Mouse (Mus musculus) forebrain, embryonic 16.5 days (tissue): ENCODE results near the gene Atf3. TPM values are rescaled to one million over a fixed set of nuclear protein-coding genes. Genes with fewer than 3 reads are reported as not detected.
A peak's percentile ranks its signal among the peaks of the same experiment; 100 is the strongest.

Experiments used
- ATAC-seq: fragments of 200-750 bp; cut with Nextera tagmentation; 2 replicates; pipeline ENCODE4 v1.8.0; 2017; ENCODE audit warnings: mild to moderate bottlenecking, moderate library complexity
- H3K27ac ChIP-seq: fragments of 300-500 bp; sonication (generic); 2 replicates; pipeline ENCODE4 v1.5.1; 2014; ENCODE audit warnings: low read length, control low read depth
- H3K27me3 ChIP-seq: fragments of 300-500 bp; sonication (generic); replicated peaks from 2 replicates; pipeline ENCODE4 v1.6.1; 2014; ENCODE audit warnings: low read length; ENCODE audit not compliant: control insufficient read depth, insufficient read depth
- H3K36me3 ChIP-seq: fragments of 300-500 bp; sonication (generic); 2 replicates; pipeline ENCODE4 v1.6.1; 2014; ENCODE audit not compliant: control insufficient read depth, insufficient read depth
- H3K4me1 ChIP-seq: fragments of 300-500 bp; sonication (generic); replicated peaks from 2 replicates; pipeline ENCODE4 v1.6.1; 2014; ENCODE audit warnings: low read length; ENCODE audit not compliant: control insufficient read depth, insufficient read depth
- H3K4me2 ChIP-seq: fragments of 300-500 bp; sonication (generic); 2 replicates; pipeline ENCODE4 v1.6.1; 2014; ENCODE audit warnings: mild to moderate bottlenecking, low read length, control low read depth
- H3K4me3 ChIP-seq: fragments of 300-500 bp; sonication (generic); replicated peaks from 2 replicates; pipeline ENCODE4 v1.5.1; 2014; ENCODE audit warnings: mild to moderate bottlenecking, low read length, control low read depth
- H3K9ac ChIP-seq: fragments of 300-500 bp; sonication (generic); replicated peaks from 2 replicates; pipeline ENCODE4 v1.6.1; 2014; ENCODE audit warnings: low read depth, low read length, control low read depth
- H3K9me3 ChIP-seq: fragments of 300-500 bp; sonication (generic); 2 replicates; pipeline ENCODE4 v1.6.1; 2016; ENCODE audit warnings: low read length; ENCODE audit not compliant: control insufficient read depth
- WGBS: fragments of 180-500 bp; shearing (Covaris S2); extraction: QIAGEN DNeasy Blood & Tissue Kit; methylation state at CpG from one replicate; pipeline ENCODE4 v1.1.7; 2014; 5-methylcytosine and 5-hydroxymethylcytosine counted together
- polyA plus RNA-seq: library from polyadenylated mRNA; unstranded; fragments of >200 nt; fragmentation: Nextera tagmentation; extraction: Ambion mirVana; gene quantifications from 2 replicates; pipeline ENCODE4 v1.2.1, GENCODE M21; 2015

The Atf3 gene
- polyA plus RNA-seq, 1 experiment from 2014 or later: 0.95 TPM

GRCm38 (mm10) chr1:191241574-191241973 is 23.7 kb upstream of the Atf3 start:
- Histone ChIP-seq H3K4me3 (no peak overlapping the region), H3K9me3 (peaks cover 3% of the 10 kb centered on the region; the same call in 1 of the 2 replicates), H3K9ac (no peak overlapping the region), H3K4me1 (no peaks in the 10 kb centered on the region), H3K36me3 (no peaks in the 10 kb centered on the region), H3K27me3 (no peaks in the 10 kb centered on the region), H3K4me2 (no peak overlapping the region), H3K27ac (no peak overlapping the region)
- ATAC-seq: no peak
- 90% methylated on average over 1 of the region's 1 CpGs for WGBS

GRCm38 (mm10) chr1:191239602-191240001 is 21.8 kb upstream of the Atf3 start:
- no peak for ATAC-seq
- Histone ChIP-seq H3K27ac (no peak overlapping the region), H3K4me1 (no peaks in the 10 kb centered on the region), H3K9ac (no peak overlapping the region), H3K4me3 (no peak overlapping the region), H3K4me2 (no peak overlapping the region), H3K36me3 (no peaks in the 10 kb centered on the region), H3K9me3 (no peaks in the 10 kb centered on the region), H3K27me3 (no peaks in the 10 kb centered on the region)
- WGBS: 82% methylated on average over 4 of the region's 4 CpGs

- 80% methylated on average over 6 of the region's 6 CpGs for WGBS
- no peaks in the 10 kb centered on the region for H3K9me3 ChIP-seq
- no peaks in the 10 kb centered on the region for H3K4me1 ChIP-seq
- H3K4me3 ChIP-seq: no peak overlapping the region
- H3K36me3 ChIP-seq: no peaks in the 10 kb centered on the region
- H3K27me3 ChIP-seq: no peaks in the 10 kb centered on the region
- ATAC-seq: no peak
- H3K4me2 ChIP-seq: no peak overlapping the region
- H3K9ac ChIP-seq: no peak overlapping the region
- H3K27ac ChIP-seq: no peak overlapping the region
Observed at GRCm38 (mm10) chr1:191235788-191236542, 18.1 kb upstream of the Atf3 start.

- Histone ChIP-seq H3K4me2 (no peak overlapping the region), H3K9me3 (no peaks in the 10 kb centered on the region), H3K27me3 (no peaks in the 10 kb centered on the region), H3K27ac (no peak overlapping the region), H3K4me3 (no peak overlapping the region), H3K4me1 (no peaks in the 10 kb centered on the region), H3K36me3 (no peaks in the 10 kb centered on the region), H3K9ac (no peak overlapping the region)
- 88% methylated on average over 4 of the region's 4 CpGs for WGBS
- no peak for ATAC-seq
Observed at GRCm38 (mm10) chr1:191234837-191235236, 17.0 kb upstream of the Atf3 start.

GRCm38 (mm10) chr1:191230355-191230931 is 12.6 kb upstream of the Atf3 start:
- no peaks in the 10 kb centered on the region for H3K9me3 ChIP-seq
- H3K9ac ChIP-seq: no peak overlapping the region
- H3K4me3 ChIP-seq: no peak overlapping the region
- no peak for ATAC-seq
- WGBS: 76% methylated on average over 6 of the region's 6 CpGs
- no peaks in the 10 kb centered on the region for H3K4me1 ChIP-seq
- no peaks in the 10 kb centered on the region for H3K36me3 ChIP-seq
- no peak overlapping the region for H3K27ac ChIP-seq
- no peaks in the 10 kb centered on the region for H3K27me3 ChIP-seq
- no peak overlapping the region for H3K4me2 ChIP-seq

GRCm38 (mm10) chr1:191226570-191226969 is 8.7 kb upstream of the Atf3 start:
- H3K27me3 ChIP-seq: no peaks in the 10 kb centered on the region
- H3K27ac ChIP-seq: no peak overlapping the region
- no peak overlapping the region for H3K4me2 ChIP-seq
- no peak overlapping the region for H3K9ac ChIP-seq
- WGBS: 82% methylated on average over 2 of the region's 2 CpGs
- no peaks in the 10 kb centered on the region for H3K9me3 ChIP-seq
- no peak for ATAC-seq
- peaks cover 13% of the 10 kb centered on the region for H3K4me1 ChIP-seq
- H3K36me3 ChIP-seq: no peaks in the 10 kb centered on the region
- H3K4me3 ChIP-seq: no peak overlapping the region

GRCm38 (mm10) chr1:191225771-191226170 is 7.9 kb upstream of the Atf3 start:
- Histone ChIP-seq H3K9me3 (no peaks in the 10 kb centered on the region), H3K27me3 (no peaks in the 10 kb centered on the region), H3K9ac (no peak overlapping the region), H3K4me3 (no peak overlapping the region), H3K27ac (no peak overlapping the region), H3K36me3 (no peaks in the 10 kb centered on the region), H3K4me1 (peaks cover 13% of the 10 kb centered on the region), H3K4me2 (no peak overlapping the region)
- WGBS: 87% methylated on average over 2 of the region's 2 CpGs
- no peak for ATAC-seq

- H3K4me2 ChIP-seq: peak overlapping the region; percentile 92
- 55% methylated on average over 9 of the region's 9 CpGs for WGBS
- H3K27me3 ChIP-seq: no peaks in the 10 kb centered on the region
Observed at GRCm38 (mm10) chr1:191224981-191225703, 7.3 kb upstream of the Atf3 start.

GRCm38 (mm10) chr1:191224302-191224980 is 6.6 kb upstream of the Atf3 start:
- Histone ChIP-seq H3K4me2 (peak overlapping the region; percentile 92), H3K4me3 (peak overlapping the region; percentile 90), H3K36me3 (no peaks in the 10 kb centered on the region), H3K27ac (peak overlapping the region; percentile 33; the same call in 1 of the 2 replicates), H3K27me3 (no peaks in the 10 kb centered on the region), H3K9me3 (no peaks in the 10 kb centered on the region), H3K4me1 (peaks cover 13% of the 10 kb centered on the region), H3K9ac (peak overlapping the region; percentile 88)
- peak; percentile 94 for ATAC-seq
- 1% methylated on average over 57 of the region's 57 CpGs for WGBS

More at GRCm38 (mm10) chr1:191224981-191225703, 7.3 kb upstream of the Atf3 start:
- no peak overlapping the region for H3K27ac ChIP-seq
- peak overlapping the region; percentile 90 for H3K4me3 ChIP-seq
- no peaks in the 10 kb centered on the region for H3K9me3 ChIP-seq
- no peaks in the 10 kb centered on the region for H3K36me3 ChIP-seq
- peaks cover 13% of the 10 kb centered on the region for H3K4me1 ChIP-seq
- ATAC-seq: peak; percentile 2; the same call in 1 of the 2 replicates
- peak overlapping the region; percentile 88 for H3K9ac ChIP-seq
